Mouse (Mus musculus): ENCODE results near the gene Nkx1-1.

Gene Nkx1-1

DNA sequence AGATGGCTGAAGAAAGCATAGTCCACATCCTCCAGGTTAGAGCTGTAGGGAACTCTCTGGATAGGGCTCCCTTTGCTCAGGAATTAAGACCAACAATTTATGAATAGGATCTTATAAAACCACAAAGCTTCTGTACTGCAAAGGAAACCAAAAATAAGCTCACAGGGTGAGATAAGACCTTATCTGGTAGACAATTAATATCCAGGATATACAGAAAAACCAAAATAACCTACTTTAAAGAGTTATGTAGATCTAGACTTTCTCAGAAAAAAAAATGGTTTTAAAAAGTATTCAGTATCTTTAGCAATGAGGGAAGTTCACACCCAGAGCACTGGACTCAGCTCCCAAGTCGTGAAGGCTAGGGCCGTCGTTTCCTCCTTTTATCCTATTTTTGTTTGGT lies 13.5 kb downstream of the Nkx1-1 start:
- DNase-seq (ENCODE audit: low spot score in 2 of 2): no peak

DNA sequence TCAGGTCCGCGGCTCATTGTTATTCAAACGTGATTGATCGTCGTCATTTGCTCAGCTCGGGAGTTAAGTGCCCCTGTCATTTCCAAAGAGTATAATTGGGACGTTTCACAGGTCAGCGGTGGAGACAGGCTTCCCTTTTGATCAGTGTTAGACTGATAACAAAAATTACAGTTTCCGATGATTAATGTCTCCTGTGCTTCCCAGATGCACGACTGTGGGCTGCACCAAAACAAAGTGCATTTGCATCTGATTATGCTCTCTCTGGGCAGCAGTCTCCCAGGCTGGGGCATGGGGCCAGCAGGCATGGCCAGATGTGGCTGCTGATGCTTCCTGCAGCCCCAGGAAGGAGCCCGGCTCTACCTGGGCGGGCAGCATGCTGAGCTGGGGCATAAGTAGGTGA lies 33.0 kb downstream of the Nkx1-1 start:
- no peak for DNase-seq (ENCODE audit: low spot score in 2 of 2)

DNA sequence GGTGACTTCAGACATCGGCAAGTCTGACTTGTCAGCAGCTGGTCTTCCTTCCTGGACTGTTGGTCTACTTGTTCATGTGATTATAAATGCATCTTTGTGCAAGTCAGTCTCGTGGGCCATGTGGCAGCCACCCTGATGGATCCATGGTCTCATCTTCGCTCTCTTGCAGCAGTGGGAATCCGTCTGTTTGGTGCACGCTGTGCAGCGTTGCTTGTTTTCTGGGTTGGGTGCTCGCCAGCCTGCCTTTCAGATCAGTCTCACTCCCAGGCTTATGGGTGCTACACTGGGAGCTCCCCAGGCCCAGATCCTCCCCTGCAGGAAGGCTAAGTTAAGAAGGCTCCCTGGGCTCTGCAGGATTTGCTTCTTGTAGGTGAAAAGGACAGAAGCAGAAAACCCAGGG lies 36.9 kb downstream of the Nkx1-1 start:
- no peak for DNase-seq (ENCODE audit: low spot score in 2 of 2)

DNA sequence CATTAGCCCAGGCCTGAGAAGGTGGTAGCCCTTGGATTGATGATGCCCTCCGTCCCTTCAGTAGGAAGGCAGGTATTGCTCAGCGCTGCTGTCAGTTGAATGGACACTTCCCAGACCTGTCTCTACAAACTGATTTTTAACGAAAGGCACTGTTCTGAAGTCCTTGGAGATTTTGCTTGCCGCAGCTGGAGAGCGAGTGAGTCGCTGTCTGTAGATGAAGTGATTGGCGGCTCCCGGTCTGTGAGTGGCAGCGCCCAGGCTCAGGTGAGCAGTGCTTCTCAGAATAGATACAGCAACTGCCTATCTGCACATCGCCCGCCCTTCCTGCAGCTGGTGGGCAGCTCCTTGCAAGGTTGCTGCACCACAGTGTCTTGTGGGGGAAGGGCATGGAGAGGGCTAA lies 38.1 kb downstream of the Nkx1-1 start:
- DNase-seq (ENCODE audit: low spot score in 2 of 2): no peak

DNA sequence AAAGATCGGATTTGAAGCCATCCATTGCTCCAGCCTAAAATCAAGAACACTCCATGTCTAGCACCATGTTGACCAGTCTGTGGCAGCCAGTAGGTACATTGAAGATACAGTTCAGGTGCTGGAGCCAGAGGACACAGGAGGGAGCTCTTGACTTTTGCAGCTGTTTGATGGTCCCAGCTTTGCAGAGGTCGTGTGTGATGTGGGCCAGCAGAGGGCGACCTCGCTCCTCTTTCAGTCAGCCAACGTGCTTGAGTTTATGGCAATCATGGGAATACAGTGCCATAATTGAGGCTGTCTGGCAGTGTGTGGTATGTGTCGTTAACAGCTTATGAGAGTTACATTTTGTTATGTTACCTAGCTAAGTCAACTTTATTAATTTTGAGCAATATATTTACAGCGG lies 40.0 kb downstream of the Nkx1-1 start:
- DNase-seq (ENCODE audit: low spot score in 2 of 2): peak; percentile 53 to 57

DNA sequence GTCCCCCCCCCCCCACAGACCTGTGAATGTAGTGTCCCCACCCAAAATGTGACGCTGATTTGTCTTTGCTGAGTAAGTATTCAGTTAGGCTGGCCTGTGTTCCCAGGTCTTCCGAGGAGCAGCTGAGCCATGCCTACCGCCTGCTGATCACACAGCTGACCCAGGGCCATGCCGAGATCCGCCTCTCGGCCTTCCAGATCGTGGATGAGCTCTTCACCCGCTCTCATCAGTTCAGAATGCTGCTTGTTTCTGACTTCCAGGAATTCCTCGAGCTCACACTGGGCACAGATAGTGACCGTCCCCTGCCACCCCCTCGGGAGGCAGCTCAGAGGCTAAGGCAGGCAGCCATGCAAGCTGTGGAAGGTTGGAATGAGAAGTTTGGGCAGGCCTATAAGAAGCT lies 46.2 kb downstream of the Nkx1-1 start:
- DNase-seq (ENCODE audit: low spot score in 2 of 2): no peak

All from spleen, postnatal 36 days (tissue).